Mouse (Mus musculus): ENCODE measurements around the gene Cdh1. TPM values are rescaled to one million over a fixed set of nuclear protein-coding genes. Genes with fewer than 3 reads are reported as not detected.
A peak's percentile ranks its signal among the peaks of the same experiment; 100 is the strongest.

Cdh1 gene
- polyA plus RNA-seq, 1 experiment from 2014 or later: 5.6 TPM

DNA sequence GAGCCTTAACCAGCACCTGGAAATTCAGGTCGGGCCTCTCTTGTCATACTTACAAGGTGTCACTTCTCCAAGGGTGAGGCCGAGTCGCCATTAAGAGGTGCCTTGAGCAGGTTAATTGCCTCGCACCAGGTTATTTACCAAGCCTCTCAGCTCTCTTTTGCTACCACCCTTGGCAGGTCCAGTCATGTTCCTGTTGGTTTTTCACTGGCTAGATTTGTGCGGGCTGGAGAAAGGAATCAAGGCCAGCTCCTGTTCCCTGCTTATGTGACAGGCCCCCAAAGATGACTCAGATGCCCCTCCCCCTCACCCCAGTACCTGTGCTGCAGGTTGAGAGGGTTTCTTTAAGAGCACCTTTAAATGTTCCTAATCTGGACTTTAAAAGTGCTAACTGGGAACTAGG, 43.6 kb downstream of the Cdh1 start:
- WGBS: 85% methylated on average over 5 of the region's 5 CpGs
- Histone ChIP-seq H3K4me3 (ENCODE audit: low read depth, low read length) (no peak overlapping the region), H3K27me3 (ENCODE audit: control insufficient read depth, insufficient read depth, low read length) (no peaks in the 10 kb centered on the region), H3K36me3 (ENCODE audit: control insufficient read depth, insufficient read depth, low read length) (no peaks in the 10 kb centered on the region), H3K27ac (ENCODE audit: low read depth, low read length) (no peak overlapping the region), H3K4me2 (ENCODE audit: low read depth) (no peak overlapping the region), H3K4me1 (ENCODE audit: control insufficient read depth, insufficient read depth, low read length) (no peaks in the 10 kb centered on the region), H3K9me3 (ENCODE audit: control insufficient read depth, low read length) (no peaks in the 10 kb centered on the region), H3K9ac (ENCODE audit: low read length) (no peak overlapping the region)
- no peak for DNase-seq (ENCODE audit: low spot score)
- ATAC-seq (ENCODE audit: insufficient read depth, low FRiP score, low TSS enrichment): no peak

DNA sequence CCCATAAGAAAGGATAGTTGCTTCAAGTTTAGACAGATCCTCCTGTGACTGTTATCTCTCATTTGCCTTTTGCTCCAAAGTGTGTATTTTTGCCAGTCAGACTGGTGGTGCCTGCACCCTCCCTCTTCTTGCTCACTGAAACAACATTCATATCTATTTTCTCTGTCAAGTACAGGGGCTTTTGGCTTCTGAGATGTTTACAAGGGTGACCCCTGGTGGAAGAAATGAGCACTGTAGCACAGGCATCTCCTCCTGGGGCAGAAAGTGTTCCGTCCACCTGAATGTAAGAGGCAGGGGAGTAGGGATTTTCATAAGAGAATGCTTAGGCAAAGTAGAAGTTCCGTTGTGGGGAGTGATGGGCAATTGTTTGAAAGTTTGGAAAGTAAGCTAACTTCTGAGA, 44.2 kb downstream of the Cdh1 start:
- 46% methylated on average over 2 of the region's 2 CpGs for WGBS
- H3K27ac ChIP-seq (ENCODE audit: low read depth, low read length): no peak overlapping the region
- no peak overlapping the region for H3K4me2 ChIP-seq (ENCODE audit: low read depth)
- no peak overlapping the region for H3K9ac ChIP-seq (ENCODE audit: low read length)
- DNase-seq (ENCODE audit: low spot score) (peak; percentile 71), ATAC-seq (ENCODE audit: insufficient read depth, low FRiP score, low TSS enrichment) (no peak)
- no peaks in the 10 kb centered on the region for H3K36me3 ChIP-seq (ENCODE audit: control insufficient read depth, insufficient read depth, low read length)
- no peaks in the 10 kb centered on the region for H3K27me3 ChIP-seq (ENCODE audit: control insufficient read depth, insufficient read depth, low read length)
- H3K9me3 ChIP-seq (ENCODE audit: control insufficient read depth, low read length): no peaks in the 10 kb centered on the region
- H3K4me3 ChIP-seq (ENCODE audit: low read depth, low read length): no peak overlapping the region
- H3K4me1 ChIP-seq (ENCODE audit: control insufficient read depth, insufficient read depth, low read length): no peaks in the 10 kb centered on the region

DNA sequence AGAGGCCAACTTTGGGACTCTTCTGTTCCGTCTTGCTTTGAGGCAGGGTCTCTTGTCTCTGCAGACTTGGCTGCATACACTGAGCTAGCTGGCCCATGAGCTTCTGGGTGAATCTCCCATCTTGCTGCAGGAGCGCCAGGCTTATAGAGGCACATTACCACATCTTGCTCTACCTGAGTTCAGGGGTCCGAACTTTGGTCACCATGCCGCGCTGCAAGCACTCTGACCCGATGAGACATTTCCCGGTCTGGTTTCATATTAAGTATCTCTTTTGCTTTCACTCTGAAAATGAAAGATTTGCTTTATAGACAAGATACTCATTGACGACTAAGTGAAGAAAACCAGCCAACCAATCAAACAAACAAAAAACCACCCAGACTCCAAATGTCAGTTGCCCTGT, 45.3 kb downstream of the Cdh1 start:
- H3K27ac ChIP-seq (ENCODE audit: low read depth, low read length): no peak overlapping the region
- no peak overlapping the region for H3K9ac ChIP-seq (ENCODE audit: low read length)
- WGBS: 95% methylated on average over 8 of the region's 8 CpGs
- H3K36me3 ChIP-seq (ENCODE audit: control insufficient read depth, insufficient read depth, low read length): no peaks in the 10 kb centered on the region
- H3K4me3 ChIP-seq (ENCODE audit: low read depth, low read length): no peak overlapping the region
- ATAC-seq (ENCODE audit: insufficient read depth, low FRiP score, low TSS enrichment) (no peak), DNase-seq (ENCODE audit: low spot score) (no peak)
- no peaks in the 10 kb centered on the region for H3K9me3 ChIP-seq (ENCODE audit: control insufficient read depth, low read length)
- no peaks in the 10 kb centered on the region for H3K27me3 ChIP-seq (ENCODE audit: control insufficient read depth, insufficient read depth, low read length)
- H3K4me1 ChIP-seq (ENCODE audit: control insufficient read depth, insufficient read depth, low read length): no peaks in the 10 kb centered on the region
- H3K4me2 ChIP-seq (ENCODE audit: low read depth): no peak overlapping the region

DNA sequence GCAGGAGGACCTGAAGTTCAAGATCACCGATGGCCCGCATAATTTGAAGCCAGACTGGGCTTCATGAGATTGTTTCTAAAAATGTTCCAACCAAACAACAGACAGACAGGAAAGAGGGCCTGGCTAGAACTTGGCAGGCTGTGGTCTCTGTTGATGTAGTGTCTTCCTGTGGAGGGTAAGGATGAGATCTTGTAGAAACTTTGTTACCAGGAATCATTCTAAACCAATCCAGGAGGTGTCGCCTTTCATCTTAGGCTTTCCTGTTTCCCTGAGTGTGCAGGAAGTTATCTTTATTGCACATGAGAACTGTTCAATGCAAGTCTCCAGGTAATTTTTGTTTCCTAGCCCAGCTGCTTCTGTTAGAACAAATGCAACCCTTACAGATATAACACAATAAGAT, 48.8 kb downstream of the Cdh1 start:
- WGBS: 92% methylated on average over 3 of the region's 3 CpGs
- ATAC-seq (ENCODE audit: insufficient read depth, low FRiP score, low TSS enrichment): no peak

DNA sequence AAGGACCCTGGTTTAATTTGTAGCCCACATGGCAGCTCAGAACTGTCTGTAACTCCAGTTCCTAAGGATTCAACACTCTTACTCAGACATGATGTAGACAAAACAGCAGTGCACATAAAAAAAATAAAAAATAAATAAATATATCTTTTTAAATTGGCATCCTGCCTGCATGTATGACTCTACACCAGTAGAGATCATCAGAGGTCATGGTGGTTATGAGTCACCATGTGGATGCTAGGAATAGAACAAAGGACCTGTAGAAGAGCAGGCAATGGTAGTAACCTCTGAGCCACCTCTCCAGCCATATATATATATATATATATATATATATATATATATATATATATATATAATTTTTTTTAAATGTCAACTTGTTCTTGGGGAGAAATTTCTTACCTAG, 52.9 kb downstream of the Cdh1 start:
- Histone ChIP-seq H3K9ac (ENCODE audit: low read length) (no peak overlapping the region), H3K36me3 (ENCODE audit: control insufficient read depth, insufficient read depth, low read length) (no peaks in the 10 kb centered on the region), H3K27ac (ENCODE audit: low read depth, low read length) (no peak overlapping the region), H3K4me3 (ENCODE audit: low read depth, low read length) (no peak overlapping the region), H3K27me3 (ENCODE audit: control insufficient read depth, insufficient read depth, low read length) (no peaks in the 10 kb centered on the region), H3K4me2 (ENCODE audit: low read depth) (no peak overlapping the region), H3K4me1 (ENCODE audit: control insufficient read depth, insufficient read depth, low read length) (no peaks in the 10 kb centered on the region), H3K9me3 (ENCODE audit: control insufficient read depth, low read length) (no peaks in the 10 kb centered on the region)
- DNase-seq (ENCODE audit: low spot score) (no peak), ATAC-seq (ENCODE audit: insufficient read depth, low FRiP score, low TSS enrichment) (no peak)

More for the DNA sequence above, 48.8 kb downstream of the Cdh1 start:
- H3K36me3 ChIP-seq (ENCODE audit: control insufficient read depth, insufficient read depth, low read length): no peaks in the 10 kb centered on the region
- H3K4me3 ChIP-seq (ENCODE audit: low read depth, low read length): no peak overlapping the region
- H3K9me3 ChIP-seq (ENCODE audit: control insufficient read depth, low read length): no peaks in the 10 kb centered on the region
- no peak overlapping the region for H3K4me2 ChIP-seq (ENCODE audit: low read depth)
- H3K4me1 ChIP-seq (ENCODE audit: control insufficient read depth, insufficient read depth, low read length): no peaks in the 10 kb centered on the region
- no peak overlapping the region for H3K9ac ChIP-seq (ENCODE audit: low read length)
- DNase-seq (ENCODE audit: low spot score): no peak
- no peaks in the 10 kb centered on the region for H3K27me3 ChIP-seq (ENCODE audit: control insufficient read depth, insufficient read depth, low read length)
- H3K27ac ChIP-seq (ENCODE audit: low read depth, low read length): no peak overlapping the region

DNA sequence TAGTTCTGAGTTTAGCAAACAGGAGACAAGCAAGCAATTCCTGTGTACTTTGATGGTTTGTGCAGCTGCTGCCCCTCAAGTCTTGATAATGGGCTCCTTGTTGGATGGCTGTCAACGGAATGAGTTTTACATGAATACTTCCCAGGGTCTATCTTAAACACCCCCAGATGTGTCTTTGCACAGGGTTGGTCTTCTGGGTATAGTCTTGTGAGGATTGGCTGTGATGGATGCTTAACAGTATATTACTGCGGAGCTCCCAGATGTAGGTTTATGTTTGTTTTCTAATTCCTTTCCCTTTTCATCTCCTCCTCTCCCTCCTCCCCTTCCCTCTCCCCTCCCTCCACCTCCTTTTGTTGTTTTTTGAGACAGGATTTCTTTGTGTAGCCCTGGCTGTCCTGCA, 69.6 kb downstream of the Cdh1 start:
- no peak overlapping the region for H3K4me3 ChIP-seq (ENCODE audit: low read depth, low read length)
- no peak for DNase-seq (ENCODE audit: low spot score)
- H3K9me3 ChIP-seq (ENCODE audit: control insufficient read depth, low read length): no peaks in the 10 kb centered on the region
- H3K4me1 ChIP-seq (ENCODE audit: control insufficient read depth, insufficient read depth, low read length): no peaks in the 10 kb centered on the region
- H3K27me3 ChIP-seq (ENCODE audit: control insufficient read depth, insufficient read depth, low read length): no peaks in the 10 kb centered on the region
- H3K9ac ChIP-seq (ENCODE audit: low read length): no peak overlapping the region
- no peak overlapping the region for H3K27ac ChIP-seq (ENCODE audit: low read depth, low read length)
- ATAC-seq (ENCODE audit: insufficient read depth, low FRiP score, low TSS enrichment): no peak
- H3K36me3 ChIP-seq (ENCODE audit: control insufficient read depth, insufficient read depth, low read length): no peaks in the 10 kb centered on the region
- 69% methylated on average over 2 of the region's 2 CpGs for WGBS
- no peak overlapping the region for H3K4me2 ChIP-seq (ENCODE audit: low read depth)

DNA sequence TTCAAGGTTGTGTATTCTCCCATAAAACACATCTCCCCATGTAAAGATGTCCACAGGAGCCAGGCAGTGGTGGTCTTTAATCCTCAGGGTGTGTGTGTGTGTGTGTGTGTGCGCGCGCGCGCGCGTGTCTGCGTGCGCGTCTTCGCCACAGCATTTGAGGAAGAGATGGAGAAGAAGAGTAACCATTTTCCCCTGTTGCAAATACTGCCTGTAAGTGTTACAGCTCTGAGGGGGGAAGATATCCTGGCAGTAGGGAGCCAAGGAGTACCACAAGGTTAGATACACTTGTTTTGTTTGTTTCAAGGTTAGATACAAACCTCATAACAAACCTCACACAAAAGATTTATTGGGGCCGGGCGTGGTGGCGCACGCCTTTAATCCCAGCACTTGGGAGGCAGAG, 71.2 kb downstream of the Cdh1 start:
- no peaks in the 10 kb centered on the region for H3K4me1 ChIP-seq (ENCODE audit: control insufficient read depth, insufficient read depth, low read length)
- H3K27ac ChIP-seq (ENCODE audit: low read depth, low read length): no peak overlapping the region
- H3K9me3 ChIP-seq (ENCODE audit: control insufficient read depth, low read length): no peaks in the 10 kb centered on the region
- ATAC-seq (ENCODE audit: insufficient read depth, low FRiP score, low TSS enrichment) (no peak), DNase-seq (ENCODE audit: low spot score) (no peak)
- no peaks in the 10 kb centered on the region for H3K27me3 ChIP-seq (ENCODE audit: control insufficient read depth, insufficient read depth, low read length)
- no peak overlapping the region for H3K9ac ChIP-seq (ENCODE audit: low read length)
- H3K4me3 ChIP-seq (ENCODE audit: low read depth, low read length): no peak overlapping the region
- H3K36me3 ChIP-seq (ENCODE audit: control insufficient read depth, insufficient read depth, low read length): no peaks in the 10 kb centered on the region
- no peak overlapping the region for H3K4me2 ChIP-seq (ENCODE audit: low read depth)
- WGBS: over 99% methylated on average over 15 of the region's 15 CpGs

DNA sequence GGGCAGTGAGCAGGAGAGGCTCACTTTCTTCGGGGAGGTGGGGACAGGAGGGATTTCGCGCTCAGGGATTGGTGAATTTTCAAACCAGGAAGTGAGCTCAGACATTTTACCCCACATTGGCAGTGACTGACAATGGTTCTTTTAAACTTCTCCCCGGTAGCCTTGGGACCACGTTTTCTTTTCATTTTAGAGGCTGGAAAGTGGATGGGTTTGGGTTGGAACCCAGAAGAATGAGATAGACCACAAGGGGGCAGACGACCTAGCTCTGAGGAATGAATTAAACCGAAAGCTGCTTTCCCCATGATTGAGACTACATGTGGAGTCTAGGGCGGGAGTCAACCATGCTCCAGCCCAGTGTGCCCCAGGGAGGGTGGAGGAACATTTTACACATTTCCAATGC, 71.7 kb downstream of the Cdh1 start:
- ATAC-seq (ENCODE audit: insufficient read depth, low FRiP score, low TSS enrichment) (no peak), DNase-seq (ENCODE audit: low spot score) (no peak)
- Histone ChIP-seq H3K4me1 (ENCODE audit: control insufficient read depth, insufficient read depth, low read length) (no peaks in the 10 kb centered on the region), H3K27ac (ENCODE audit: low read depth, low read length) (no peak overlapping the region), H3K4me3 (ENCODE audit: low read depth, low read length) (no peak overlapping the region), H3K36me3 (ENCODE audit: control insufficient read depth, insufficient read depth, low read length) (no peaks in the 10 kb centered on the region), H3K27me3 (ENCODE audit: control insufficient read depth, insufficient read depth, low read length) (no peaks in the 10 kb centered on the region), H3K9ac (ENCODE audit: low read length) (no peak overlapping the region), H3K4me2 (ENCODE audit: low read depth) (no peak overlapping the region), H3K9me3 (ENCODE audit: control insufficient read depth, low read length) (no peaks in the 10 kb centered on the region)
- 74% methylated on average over 8 of the region's 8 CpGs for WGBS

DNA sequence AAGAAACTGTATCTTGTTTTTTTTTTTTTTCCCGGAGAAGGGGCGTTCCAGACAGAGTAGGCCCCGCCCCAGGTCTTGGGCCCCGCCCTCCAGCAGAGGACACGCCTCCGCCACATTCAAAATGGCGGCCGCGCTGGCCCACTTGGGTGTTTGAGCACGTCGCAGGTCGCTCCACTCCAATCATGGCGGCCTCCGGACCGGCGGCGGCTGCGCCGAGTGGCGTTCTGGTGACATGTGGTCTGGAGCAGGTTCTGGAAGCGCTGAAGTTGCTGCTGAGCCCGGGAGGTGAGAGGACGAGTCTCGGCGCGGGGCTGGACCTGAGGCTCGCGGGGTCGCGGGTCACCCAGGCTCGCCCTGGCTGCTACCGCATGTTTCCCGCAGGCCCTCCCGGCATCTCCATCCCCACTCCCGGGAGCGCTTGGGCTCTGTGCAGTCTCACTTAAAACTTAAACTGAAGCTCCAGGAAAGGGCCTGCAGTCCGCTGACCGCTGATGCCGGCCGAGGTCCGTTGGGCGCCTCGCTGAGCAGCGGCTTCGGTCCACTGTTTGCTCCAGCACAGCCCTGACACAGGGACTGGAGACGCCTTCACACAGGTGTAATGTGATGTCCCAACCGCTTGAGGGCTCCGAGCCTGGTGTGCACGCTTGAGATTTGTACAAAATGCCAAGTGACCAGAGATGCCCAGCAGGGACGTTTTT, 80.0 kb downstream of the Cdh1 start, which contains the start of gene Tango6:
Tango6 (plus strand) TSS at position 98 of the 698 bp plus-strand sequence.
- Histone ChIP-seq H3K9ac (ENCODE audit: low read length) (peak within 1 kb of the TSS; percentile 88), H3K4me1 (ENCODE audit: control insufficient read depth, insufficient read depth, low read length) (no peaks in the 10 kb centered on the region), H3K36me3 (ENCODE audit: control insufficient read depth, insufficient read depth, low read length) (no peaks in the 10 kb centered on the region), H3K4me3 (ENCODE audit: low read depth, low read length) (peak within 1 kb of the TSS; percentile 74), H3K9me3 (ENCODE audit: control insufficient read depth, low read length) (no peaks in the 10 kb centered on the region), H3K27me3 (ENCODE audit: control insufficient read depth, insufficient read depth, low read length) (no peaks in the 10 kb centered on the region), H3K27ac (ENCODE audit: low read depth, low read length) (peak within 1 kb of the TSS; percentile 91), H3K4me2 (ENCODE audit: low read depth) (peak within 1 kb of the TSS; percentile 47)
- peak; percentile 91 for DNase-seq (ENCODE audit: low spot score)
- under 1% methylated on average over 45 of the region's 50 CpGs for WGBS
- peak; percentile 97 for ATAC-seq (ENCODE audit: insufficient read depth, low FRiP score, low TSS enrichment)
